ENCODE assay signal across 13 mouse cellular contexts in genomic region chrX:8222678-8223421, GRCm38 (mm10). TPM values are rescaled to one million over a fixed set of nuclear protein-coding genes. Genes with fewer than 3 reads are reported as not detected.
DNase-seq lines count a peak whose midpoint lies in the region.
"Had no signal": no experiment of that assay in that cellular context is flagged by ENCODE, and none has a peak within 500 bp of the region (broad histone marks: within the 10 kb centered on the region; RNA-seq: fewer than 3 reads in every experiment).

No protein-coding gene starts in this region.

- 54% methylated on average over 7 of the region's 7 CpGs for WGBS in heart, embryonic 10.5 days

- DNase-seq in heart, postnatal 10 days = peak; percentile 2 to 5
- DNase-seq in heart, embryonic 10.5 days (ENCODE audit: low spot score) = no peak
- peak; percentile 29 for DNase-seq in ZHBTc4 (ENCODE audit: low read depth, low spot score)
- peak; percentile 72 for DNase-seq in cerebellum, adult 9-10 months
- peak; percentile 27 for DNase-seq in left cerebral cortex, postnatal 4 days
- DNase-seq in retina, postnatal 1 day = no peak
- no peak for DNase-seq in kidney, postnatal 25 days
- no peak for DNase-seq in kidney, postnatal 36 days
- DNase-seq: kidney, adult 9 months; midbrain, embryonic 14.5 days had no signal

- intact Hi-C loops in heart, postnatal 10 days (cut with DNase I) = no loop called here
- intact Hi-C loops in left cerebral cortex, postnatal 4 days (cut with DNase I) = no loop called here

- no peaks in the 10 kb centered on the region for H3K4me1 ChIP-seq in heart, embryonic 10.5 days
- H3K4me1 ChIP-seq: heart, embryonic 13.5 days had no signal

- H3K27ac ChIP-seq in heart, embryonic 10.5 days = no peak overlapping the region
- H3K27ac ChIP-seq: heart, embryonic 13.5 days; liver, embryonic 12.5 days had no signal

- no peaks in the 10 kb centered on the region for H3K9me3 ChIP-seq in heart, embryonic 10.5 days
- H3K9me3 ChIP-seq: heart, embryonic 13.5 days; liver, embryonic 12.5 days had no signal

- no peaks in the 10 kb centered on the region for H3K27me3 ChIP-seq in heart, embryonic 10.5 days (ENCODE audit: insufficient read depth, poor library complexity, severe bottlenecking)
- H3K27me3 ChIP-seq: Patski had no signal

- H3K36me3 ChIP-seq in heart, embryonic 10.5 days = no peaks in the 10 kb centered on the region
- H3K36me3 ChIP-seq: heart, embryonic 13.5 days; liver, embryonic 12.5 days had no signal

- no peak overlapping the region for H3K4me3 ChIP-seq in heart, embryonic 10.5 days
- H3K4me3 ChIP-seq: heart, embryonic 13.5 days; liver, embryonic 12.5 days had no signal

RNA-seq across cellular contexts. Expression of gene Porcn, which starts 16.5 kb away (rescaled TPM):
- 1 to 10 TPM; 2.4 to 3.1 TPM for total RNA-seq in heart, postnatal 10 days (2021)
- polyA plus RNA-seq in heart, embryonic 10.5 days (2016; fragmentation: Nextera tagmentation; extraction: Ambion mirVana) = 4.6 and 5.5 TPM in 2 replicates
- 10 to 100 TPM; 43.4 to 49.5 TPM for total RNA-seq in left cerebral cortex, postnatal 4 days (2021)

RNA-seq across cellular contexts. Expression of gene Ftsj1, which starts 29.4 kb away (rescaled TPM):
- 10 to 100 TPM; 13.3 to 13.7 TPM for total RNA-seq in heart, postnatal 10 days (2021)
- 30.3 and 40.3 TPM in 2 replicates for polyA plus RNA-seq in heart, embryonic 10.5 days (2016; fragmentation: Nextera tagmentation; extraction: Ambion mirVana)
- 10 to 100 TPM; 25.9 to 28.9 TPM for total RNA-seq in left cerebral cortex, postnatal 4 days (2021)

RNA-seq across cellular contexts. Expression of gene Ebp, which starts 29.5 kb away (rescaled TPM):
- 10 to 100 TPM; 22.8 to 26.1 TPM for total RNA-seq in heart, postnatal 10 days (2021)
- polyA plus RNA-seq in heart, embryonic 10.5 days (2016; fragmentation: Nextera tagmentation; extraction: Ambion mirVana) = 29.6 and 30.1 TPM in 2 replicates
- 10 to 100 TPM; 19.9 to 25.5 TPM for total RNA-seq in left cerebral cortex, postnatal 4 days (2021)

RNA-seq across cellular contexts. Expression of gene Tbc1d25, which starts 46.9 kb away (rescaled TPM):
- total RNA-seq in heart, postnatal 10 days (2021) = 1 to 10 TPM; 6.0 to 6.5 TPM
- polyA plus RNA-seq in heart, embryonic 10.5 days (2016; fragmentation: Nextera tagmentation; extraction: Ambion mirVana) = 10.3 and 11.9 TPM in 2 replicates
- total RNA-seq in left cerebral cortex, postnatal 4 days (2021) = 10 to 100 TPM; 18.1 to 19.9 TPM

RNA-seq across cellular contexts. Expression of gene Slc38a5, which starts 48.1 kb away (rescaled TPM):
- 1 to 10 TPM; 1.3 to 1.8 TPM for total RNA-seq in heart, postnatal 10 days (2021)
- polyA plus RNA-seq in heart, embryonic 10.5 days (2016; fragmentation: Nextera tagmentation; extraction: Ambion mirVana) = 15.0 and 16.5 TPM in 2 replicates
- total RNA-seq in left cerebral cortex, postnatal 4 days (2021) = 10 to 100 TPM; 31.4 to 34.9 TPM
- polyA plus RNA-seq: Patski had no signal

Comparison
In these comparisons a context has a peak if more than half of its experiments do, and no peak if none do; other contexts are left out.
1. DNase-seq: peak in heart, postnatal 10 days (2 of 2), ZHBTc4 (single experiment), cerebellum, adult 9-10 months (single experiment) and left cerebral cortex, postnatal 4 days (single experiment); none in heart, embryonic 10.5 days (single experiment), retina, postnatal 1 day (single experiment), kidney, postnatal 25 days (0 of 2) and kidney, postnatal 36 days (0 of 2).
2. RNA of gene Porcn, which starts 16.5 kb away (total RNA-seq): 43.4 to 49.5 TPM in left cerebral cortex, postnatal 4 days; 2.4 to 3.1 TPM in heart, postnatal 10 days; every median in the first group is over 10 times any median in the second.